Mouse (Mus musculus) neural tube, embryonic 11.5 days (tissue): Measurements from ENCODE around the gene Snn. TPM values are rescaled to one million over a fixed set of nuclear protein-coding genes. Genes with fewer than 3 reads are reported as not detected.
A peak's percentile ranks its signal among the peaks of the same experiment; 100 is the strongest.

Experiments
- ATAC-seq: fragments of 200-750 bp; cut with Nextera tagmentation; 2 replicates; pipeline ENCODE4 v1.8.0; 2017; ENCODE audit warnings: moderate number of reproducible peaks, mild to moderate bottlenecking, moderate TSS enrichment, moderate library complexity; ENCODE audit not compliant: insufficient read depth, low FRiP score, low TSS enrichment
- DNase-seq: peaks from one replicate; pipeline ENCODE4 v3.0.0-alpha.2; 2015; ENCODE audit warnings: low spot score
- H3K27ac ChIP-seq: fragments of 300-500 bp; sonication (generic); 2 replicates; pipeline ENCODE4 v1.5.1; 2014; ENCODE audit warnings: low read depth, mild to moderate bottlenecking, low read length
- H3K27me3 ChIP-seq: fragments of 300-500 bp; sonication (generic); 2 replicates; pipeline ENCODE4 v1.6.1; 2014; ENCODE audit warnings: mild to moderate bottlenecking, low read length, mixed read lengths; ENCODE audit not compliant: control insufficient read depth, insufficient read depth
- H3K36me3 ChIP-seq: fragments of 300-500 bp; sonication (generic); 2 replicates; pipeline ENCODE4 v1.6.1; 2014; ENCODE audit warnings: mild to moderate bottlenecking, low read length, moderate library complexity, mixed read lengths; ENCODE audit not compliant: control insufficient read depth, insufficient read depth
- H3K4me1 ChIP-seq: fragments of 300-500 bp; sonication (generic); 2 replicates; pipeline ENCODE4 v1.6.1; 2014; ENCODE audit warnings: low read length, mixed read lengths; ENCODE audit not compliant: control insufficient read depth, insufficient read depth
- H3K4me2 ChIP-seq: fragments of 300-500 bp; sonication (generic); 2 replicates; pipeline ENCODE4 v1.6.1; 2014; ENCODE audit warnings: low read depth, mild to moderate bottlenecking, moderate library complexity
- H3K4me3 ChIP-seq: fragments of 300-500 bp; sonication (generic); 2 replicates; pipeline ENCODE4 v1.5.1; 2014; ENCODE audit warnings: low read depth, low read length
- H3K9ac ChIP-seq: fragments of 300-500 bp; sonication (generic); 2 replicates; pipeline ENCODE4 v1.6.1; 2014; ENCODE audit warnings: mild to moderate bottlenecking, low read length
- H3K9me3 ChIP-seq: fragments of 300-500 bp; sonication (generic); 2 replicates; pipeline ENCODE4 v1.6.1; 2016; ENCODE audit warnings: low read length; ENCODE audit not compliant: control insufficient read depth
- WGBS: fragments of 180-500 bp; shearing (Covaris S2); extraction: QIAGEN DNeasy Blood & Tissue Kit; methylation state at CpG from one replicate; pipeline ENCODE4 v1.1.7; 2014; 5-methylcytosine and 5-hydroxymethylcytosine counted together
- polyA plus RNA-seq: library from polyadenylated mRNA; unstranded; fragments of >200 nt; fragmentation: Nextera tagmentation; extraction: Ambion mirVana; gene quantifications from 2 replicates; pipeline ENCODE4 v1.2.1, GENCODE M21; 2014

Snn gene
- polyA plus RNA-seq, 1 experiment from 2014 or later, result 108 TPM

DNA sequence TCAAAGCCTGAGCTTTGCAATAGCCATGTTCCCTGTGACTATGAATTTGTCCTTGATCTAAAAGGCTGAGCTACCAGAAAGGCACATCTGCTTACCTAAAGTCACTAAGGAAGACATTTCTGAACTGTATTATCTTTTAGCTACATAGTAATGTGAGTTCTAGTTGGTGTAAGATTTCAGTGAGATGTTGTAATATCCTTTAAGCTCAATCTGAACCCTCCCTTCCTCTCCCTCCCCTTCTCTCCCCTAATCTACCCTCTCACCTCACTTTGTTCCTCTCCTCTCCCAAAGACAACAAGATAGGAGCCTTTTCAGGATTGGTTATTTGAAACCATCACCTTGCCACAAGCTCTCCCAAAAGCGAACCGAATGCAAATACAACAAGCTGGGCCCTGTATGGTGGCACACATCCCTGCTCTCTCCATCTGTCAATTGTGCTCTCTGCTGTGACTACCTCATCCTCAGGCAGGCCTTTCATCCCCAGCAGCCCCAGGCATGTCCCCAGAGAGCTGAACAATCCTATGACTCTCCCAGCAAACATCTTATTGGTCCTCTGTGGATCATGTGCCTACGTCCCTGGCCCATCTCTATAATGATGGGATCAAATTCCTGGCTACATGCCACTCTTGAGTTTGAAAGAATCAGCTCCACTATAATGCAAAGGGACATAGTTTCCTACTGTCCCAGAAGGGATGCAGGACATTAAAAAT is 39.2 kb upstream of the Snn start:
- Histone ChIP-seq H3K27ac (no peak overlapping the region), H3K27me3 (no peaks in the 10 kb centered on the region), H3K4me1 (no peaks in the 10 kb centered on the region; the same call in 1 of the 2 replicates), H3K9me3 (no peaks in the 10 kb centered on the region), H3K4me2 (no peak overlapping the region), H3K4me3 (no peak overlapping the region), H3K9ac (no peak overlapping the region), H3K36me3 (no peaks in the 10 kb centered on the region)
- ATAC-seq, result no peak
- DNase-seq, result no peak
- 75% methylated on average over 3 of the region's 3 CpGs for WGBS

GRCm38 (mm10) chr16:11022113-11022489 is 38.6 kb upstream of the Snn start:
- Histone ChIP-seq H3K4me2 (no peak overlapping the region), H3K4me1 (no peaks in the 10 kb centered on the region; the same call in 1 of the 2 replicates), H3K27me3 (no peaks in the 10 kb centered on the region), H3K4me3 (no peak overlapping the region), H3K9ac (no peak overlapping the region), H3K36me3 (no peaks in the 10 kb centered on the region), H3K9me3 (no peaks in the 10 kb centered on the region), H3K27ac (no peak overlapping the region)
- ATAC-seq (no peak), DNase-seq (no peak)
- WGBS, result 88% methylated on average over 4 of the region's 4 CpGs

DNA sequence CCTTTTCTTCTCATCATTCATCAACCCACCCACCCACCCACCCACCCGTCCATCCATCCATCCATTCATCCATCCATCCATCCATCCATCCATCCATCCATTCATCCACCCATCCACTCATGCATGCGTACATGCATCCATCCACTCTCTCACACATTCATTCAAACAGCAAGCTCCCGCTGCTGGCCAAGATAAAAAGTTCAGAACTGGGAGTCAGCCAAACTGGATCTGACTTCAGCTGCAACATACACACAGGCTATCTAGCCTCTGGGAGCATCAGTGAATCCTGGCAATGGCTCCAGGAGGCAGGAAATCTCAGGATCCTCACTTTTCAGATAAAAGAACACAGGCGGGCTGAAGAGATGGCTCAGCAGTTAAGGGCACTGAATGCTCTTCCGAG is 37.1 kb upstream of the Snn start:
- no peak overlapping the region for H3K9ac ChIP-seq
- H3K36me3 ChIP-seq, result no peaks in the 10 kb centered on the region
- H3K4me2 ChIP-seq, result no peak overlapping the region
- no peak for ATAC-seq
- H3K9me3 ChIP-seq, result no peaks in the 10 kb centered on the region
- H3K27me3 ChIP-seq, result no peaks in the 10 kb centered on the region
- no peak for DNase-seq
- H3K4me3 ChIP-seq, result no peak overlapping the region
- WGBS, result 91% methylated on average over 5 of the region's 5 CpGs
- H3K27ac ChIP-seq, result no peak overlapping the region
- no peaks in the 10 kb centered on the region for H3K4me1 ChIP-seq

DNA sequence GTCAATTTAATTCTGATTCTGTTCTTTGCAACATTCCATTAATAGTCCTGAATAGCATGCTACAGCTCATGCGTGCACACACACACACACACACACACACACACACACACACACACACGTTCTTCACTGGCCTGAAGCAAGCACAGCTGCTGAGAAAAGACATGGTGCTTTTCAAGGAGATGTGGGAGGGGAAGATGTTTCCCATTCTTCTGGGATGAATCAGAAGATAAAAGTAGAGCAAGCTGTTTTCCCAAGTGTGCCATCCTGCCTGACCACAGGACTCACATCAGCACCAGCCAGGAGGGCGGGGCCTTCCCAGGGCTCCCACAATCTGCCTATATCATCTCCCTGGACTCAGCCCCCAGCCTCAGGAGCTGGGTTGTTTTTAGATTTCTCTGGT is 35.9 kb upstream of the Snn start:
- WGBS, result 76% methylated on average over 3 of the region's 3 CpGs
- Histone ChIP-seq H3K4me1 (no peaks in the 10 kb centered on the region), H3K27me3 (no peaks in the 10 kb centered on the region), H3K27ac (no peak overlapping the region), H3K4me3 (no peak overlapping the region), H3K36me3 (no peaks in the 10 kb centered on the region), H3K9me3 (no peaks in the 10 kb centered on the region), H3K9ac (no peak overlapping the region), H3K4me2 (no peak overlapping the region)
- ATAC-seq, result no peak
- DNase-seq, result no peak

DNA sequence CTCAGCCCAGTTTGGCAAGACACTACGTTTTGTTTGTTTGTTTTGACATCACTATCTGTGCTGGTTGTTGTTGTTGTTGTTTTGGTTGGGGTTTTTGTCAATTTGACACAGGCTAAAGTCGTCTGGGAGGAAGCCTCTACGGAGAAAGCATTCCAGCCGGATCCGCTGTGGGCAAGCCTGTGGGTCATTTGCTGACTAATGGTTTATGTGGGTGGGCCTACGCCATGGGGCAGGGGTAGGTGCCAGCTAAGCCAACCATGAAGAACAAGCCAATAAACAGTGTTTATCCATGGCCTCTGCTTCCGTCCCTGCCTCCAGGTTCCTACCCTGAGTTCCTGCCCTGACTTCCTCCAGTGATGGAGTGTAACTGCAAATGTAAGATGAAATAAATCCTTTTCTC is 32.5 kb upstream of the Snn start:
- Histone ChIP-seq H3K4me3 (no peak overlapping the region), H3K4me1 (no peaks in the 10 kb centered on the region), H3K36me3 (no peaks in the 10 kb centered on the region), H3K27ac (no peak overlapping the region), H3K9me3 (no peaks in the 10 kb centered on the region), H3K27me3 (no peaks in the 10 kb centered on the region), H3K4me2 (no peak overlapping the region), H3K9ac (no peak overlapping the region)
- ATAC-seq (no peak), DNase-seq (no peak)
- 80% methylated on average over 7 of the region's 7 CpGs for WGBS

GRCm38 (mm10) chr16:11030844-11031243 is 29.9 kb upstream of the Snn start:
- ATAC-seq (no peak), DNase-seq (no peak)
- WGBS, result 75% methylated on average over 4 of the region's 4 CpGs
- Histone ChIP-seq H3K9ac (no peak overlapping the region), H3K4me2 (no peak overlapping the region), H3K27ac (no peak overlapping the region), H3K4me1 (no peaks in the 10 kb centered on the region), H3K9me3 (no peaks in the 10 kb centered on the region), H3K4me3 (no peak overlapping the region), H3K36me3 (no peaks in the 10 kb centered on the region), H3K27me3 (no peaks in the 10 kb centered on the region)

- 66% methylated on average over 3 of the region's 3 CpGs for WGBS
- no peak overlapping the region for H3K4me3 ChIP-seq
These were observed 29.4 kb upstream of the Snn start for GRCm38 (mm10) chr16:11031320-11031719.

DNA sequence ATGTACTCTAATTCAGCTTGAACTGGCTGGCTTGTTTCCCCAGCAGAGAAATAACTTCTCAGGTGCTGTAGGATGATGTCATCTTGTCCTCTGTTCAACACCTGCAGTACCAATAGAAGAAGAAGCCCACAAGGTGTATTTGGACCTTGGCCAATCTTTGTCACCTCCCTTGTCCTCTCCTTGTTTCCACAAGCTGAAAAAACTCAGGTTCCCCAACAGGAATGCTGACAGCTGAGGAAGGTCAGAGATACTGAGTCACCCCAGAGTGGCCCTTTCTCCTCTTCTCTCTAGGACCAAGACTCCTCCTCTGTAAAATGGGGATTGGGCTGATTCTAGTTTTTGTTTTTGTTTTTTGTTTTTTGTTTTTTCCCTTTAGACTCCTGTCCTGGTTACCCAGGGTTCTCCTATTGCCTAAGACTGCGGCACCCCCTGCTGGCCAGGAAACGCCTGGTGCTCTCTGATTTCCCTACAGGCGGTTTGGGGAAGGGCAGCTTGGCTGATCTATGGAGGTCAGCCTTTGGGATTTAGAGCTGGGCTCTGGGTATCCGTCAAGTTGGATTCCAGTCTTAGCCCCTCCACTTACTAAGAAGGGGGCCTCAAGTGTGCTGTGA is 26.4 kb upstream of the Snn start:
- H3K4me3 ChIP-seq, result no peak overlapping the region
- H3K4me1 ChIP-seq, result no peaks in the 10 kb centered on the region
- peak; percentile 67 for ATAC-seq
- no peaks in the 10 kb centered on the region for H3K9me3 ChIP-seq
- H3K9ac ChIP-seq, result no peak overlapping the region
- H3K36me3 ChIP-seq, result no peaks in the 10 kb centered on the region
- WGBS, result 2% methylated on average over 4 of the region's 4 CpGs
- H3K4me2 ChIP-seq, result no peak overlapping the region
- peak; percentile 84 for DNase-seq
- no peaks in the 10 kb centered on the region for H3K27me3 ChIP-seq
- no peak overlapping the region for H3K27ac ChIP-seq

More at GRCm38 (mm10) chr16:11031320-11031719, 29.4 kb upstream of the Snn start:
- Histone ChIP-seq H3K27ac (no peak overlapping the region), H3K36me3 (no peaks in the 10 kb centered on the region), H3K4me2 (no peak overlapping the region), H3K27me3 (no peaks in the 10 kb centered on the region), H3K4me1 (no peaks in the 10 kb centered on the region), H3K9me3 (no peaks in the 10 kb centered on the region), H3K9ac (no peak overlapping the region)
- DNase-seq, result no peak
- no peak for ATAC-seq

DNA sequence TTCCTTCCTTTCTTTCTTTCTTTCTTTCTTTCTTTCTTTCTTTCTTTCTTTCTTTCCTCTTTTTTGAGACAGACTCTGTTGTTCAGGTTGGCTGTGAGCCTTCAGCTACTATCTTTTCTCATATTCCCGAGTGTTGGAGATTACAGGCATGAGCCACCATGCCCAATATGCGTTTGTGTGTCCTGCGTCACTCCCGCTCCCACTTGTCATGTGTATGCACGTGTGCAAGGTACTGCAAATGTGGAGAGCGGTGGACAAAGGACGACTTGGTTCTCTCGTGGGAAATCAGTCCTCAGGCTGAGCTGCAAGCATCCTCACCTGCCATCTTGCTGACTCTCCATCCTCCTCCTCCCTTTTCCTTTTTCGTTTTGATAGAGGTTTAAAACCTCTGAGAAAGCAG is 25.5 kb upstream of the Snn start:
- H3K4me3 ChIP-seq, result no peak overlapping the region
- H3K27me3 ChIP-seq, result no peaks in the 10 kb centered on the region
- no peak overlapping the region for H3K9ac ChIP-seq
- H3K27ac ChIP-seq, result no peak overlapping the region
- WGBS, result 85% methylated on average over 9 of the region's 9 CpGs
- ATAC-seq (no peak), DNase-seq (no peak)
- no peaks in the 10 kb centered on the region for H3K9me3 ChIP-seq
- no peak overlapping the region for H3K4me2 ChIP-seq
- H3K36me3 ChIP-seq, result no peaks in the 10 kb centered on the region
- no peaks in the 10 kb centered on the region for H3K4me1 ChIP-seq
